Mouse (Mus musculus): ENCODE data around the gene Zfp948. TPM values are rescaled to one million over a fixed set of nuclear protein-coding genes. Genes with fewer than 3 reads are reported as not detected.
A peak's percentile ranks its signal among the peaks of the same experiment; 100 is the strongest.

Zfp948 gene
- polyA plus RNA-seq, 1 experiment from 2014 or later: 23.0 TPM

DNA sequence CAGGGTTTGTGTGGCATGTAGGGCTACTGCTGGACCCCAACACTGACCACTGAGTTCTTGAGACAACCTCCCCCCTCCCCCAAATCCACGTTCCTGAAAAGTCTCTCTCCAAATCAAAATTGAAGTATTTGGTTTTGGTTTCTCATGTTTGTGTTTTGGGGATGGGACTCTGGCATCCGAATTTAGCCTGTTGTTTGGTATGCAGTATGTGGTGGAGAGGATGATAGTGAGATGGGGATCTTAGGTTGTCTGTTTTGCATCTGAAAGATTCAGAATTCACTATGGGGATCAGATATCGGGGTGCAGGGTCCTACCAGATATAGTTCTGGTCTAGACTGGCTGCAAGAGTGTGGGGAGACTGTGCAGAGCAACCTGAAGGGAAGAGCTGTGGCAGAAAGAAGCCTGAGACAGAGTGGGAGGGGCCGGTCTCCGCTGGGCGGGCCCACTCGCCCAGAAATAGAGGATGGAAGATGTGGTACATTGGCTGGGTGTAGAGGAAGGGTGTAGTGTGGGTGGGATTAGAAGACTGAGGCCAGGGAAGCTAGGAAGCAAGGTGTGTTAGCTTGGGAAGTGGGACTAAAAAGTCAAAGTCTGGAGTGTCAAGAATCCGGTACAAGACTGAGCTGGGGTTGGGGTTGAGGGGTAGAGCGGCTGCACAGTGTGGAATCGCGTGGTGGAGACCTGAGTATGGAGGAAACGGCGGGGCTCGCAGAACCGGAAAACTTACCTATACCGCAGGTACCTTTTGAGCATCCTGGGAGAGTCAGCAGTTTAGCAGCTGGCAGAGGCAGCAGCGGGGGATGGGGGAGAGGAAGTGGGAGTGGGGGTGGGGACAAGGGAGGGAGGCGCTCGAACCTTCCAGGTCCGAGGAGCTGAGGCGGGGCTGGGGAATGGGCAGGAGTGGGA lies 31.5 kb upstream of the Zfp948 start, which contains the start of gene Zfp52:
Gene Zfp52, plus strand, starts transcription at position 444 of the 906 bp plus-strand sequence.
- Histone ChIP-seq H3K9ac (ENCODE audit: low read length) (peak within 1 kb of the TSS; percentile 64), H3K27me3 (replicated peaks; ENCODE audit: control insufficient read depth, insufficient read depth, low read length) (no peaks in the 10 kb centered on the region), H3K4me2 (ENCODE audit: low read length) (peak within 1 kb of the TSS; percentile 66), H3K9me3 (replicated peaks; ENCODE audit: control insufficient read depth, low read length) (no peaks in the 10 kb centered on the region), H3K4me3 (ENCODE audit: low read depth, low read length) (peak within 1 kb of the TSS; percentile 38), H3K27ac (ENCODE audit: low read depth, low read length) (no peak within 1 kb of the TSS), H3K4me1 (ENCODE audit: control insufficient read depth, insufficient read depth, low read length) (peaks cover 2% of the 10 kb centered on the region; the same call in 1 of the 2 replicates), H3K36me3 (ENCODE audit: control insufficient read depth, insufficient read depth, low read length) (no peaks in the 10 kb centered on the region)
- ATAC-seq (peak; percentile 51), DNase-seq (ENCODE audit: low spot score) (peak; percentile 28)
- WGBS: 5% methylated on average over 21 of the region's 21 CpGs

GRCm38 (mm10) chr17:21536096-21536495 lies 30.7 kb upstream of the Zfp948 start:
- peak overlapping the region; percentile 64 for H3K9ac ChIP-seq (ENCODE audit: low read length)
- H3K27ac ChIP-seq (ENCODE audit: low read depth, low read length): no peak overlapping the region
- H3K36me3 ChIP-seq (ENCODE audit: control insufficient read depth, insufficient read depth, low read length): no peaks in the 10 kb centered on the region
- DNase-seq (ENCODE audit: low spot score): no peak
- no peaks in the 10 kb centered on the region for H3K27me3 ChIP-seq (replicated peaks; ENCODE audit: control insufficient read depth, insufficient read depth, low read length)
- H3K4me1 ChIP-seq (ENCODE audit: control insufficient read depth, insufficient read depth, low read length): peaks cover 2% of the 10 kb centered on the region; the same call in 1 of the 2 replicates
- H3K9me3 ChIP-seq (replicated peaks; ENCODE audit: control insufficient read depth, low read length): no peaks in the 10 kb centered on the region
- ATAC-seq: no peak
- H3K4me3 ChIP-seq (ENCODE audit: low read depth, low read length): peak overlapping the region; percentile 38
- H3K4me2 ChIP-seq (ENCODE audit: low read length): peak overlapping the region; percentile 66
- 38% methylated on average over 7 of the region's 7 CpGs for WGBS

DNA sequence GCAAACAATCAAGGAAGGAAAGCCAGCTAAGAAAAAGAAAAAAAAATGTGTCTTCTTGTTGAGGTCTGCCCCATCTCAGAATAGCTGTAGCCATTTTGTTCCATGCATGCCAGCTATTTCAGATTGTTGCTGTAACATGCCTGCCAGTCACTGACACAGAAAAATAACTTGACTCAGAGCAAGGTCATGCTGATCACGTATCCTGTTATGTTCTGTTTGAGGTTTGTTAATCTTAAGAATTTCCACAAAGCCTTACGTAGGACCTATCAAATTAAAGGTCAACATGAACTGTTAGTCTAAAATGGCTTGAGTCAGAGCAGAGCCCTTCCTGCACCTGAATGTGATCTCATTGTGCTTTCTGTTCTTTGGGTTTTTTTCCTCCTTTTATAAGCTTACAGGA lies 30.1 kb upstream of the Zfp948 start:
- ATAC-seq (no peak), DNase-seq (ENCODE audit: low spot score) (no peak)
- Histone ChIP-seq H3K27ac (ENCODE audit: low read depth, low read length) (no peak overlapping the region), H3K4me1 (ENCODE audit: control insufficient read depth, insufficient read depth, low read length) (no peaks in the 10 kb centered on the region; the same call in 1 of the 2 replicates), H3K4me3 (ENCODE audit: low read depth, low read length) (no peak overlapping the region), H3K36me3 (ENCODE audit: control insufficient read depth, insufficient read depth, low read length) (no peaks in the 10 kb centered on the region), H3K9me3 (replicated peaks; ENCODE audit: control insufficient read depth, low read length) (no peaks in the 10 kb centered on the region), H3K4me2 (ENCODE audit: low read length) (no peak overlapping the region), H3K9ac (ENCODE audit: low read length) (no peak overlapping the region), H3K27me3 (replicated peaks; ENCODE audit: control insufficient read depth, insufficient read depth, low read length) (no peaks in the 10 kb centered on the region)
- 90% methylated on average over 2 of the region's 2 CpGs for WGBS

GRCm38 (mm10) chr17:21557831-21558230 lies 9.0 kb upstream of the Zfp948 start:
- WGBS: 88% methylated on average over 2 of the region's 2 CpGs
- Histone ChIP-seq H3K27ac (ENCODE audit: low read depth, low read length) (no peak overlapping the region), H3K9me3 (replicated peaks; ENCODE audit: control insufficient read depth, low read length) (no peaks in the 10 kb centered on the region)

DNA sequence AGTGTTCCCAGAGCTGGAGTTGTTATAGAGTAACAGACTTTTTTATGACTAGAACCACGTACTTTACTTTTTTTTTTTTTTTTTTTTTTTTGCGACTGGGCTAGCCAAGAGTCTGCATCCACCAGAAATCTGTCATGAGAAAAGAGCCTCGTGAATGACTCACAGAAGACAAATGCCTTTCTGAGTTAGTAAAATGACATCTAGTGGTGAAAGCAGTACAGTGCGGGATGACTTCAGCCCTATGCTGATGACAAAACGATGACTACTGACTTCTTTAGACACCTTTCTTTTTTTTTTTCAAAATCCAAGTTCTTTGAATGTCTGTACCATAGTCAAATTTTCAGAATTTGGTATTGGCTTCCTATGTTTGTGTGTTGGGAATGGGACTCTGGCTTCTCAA lies 588 bp upstream of the Zfp948 start:
- peak; percentile 80 for ATAC-seq
- WGBS: 13% methylated on average over 5 of the region's 5 CpGs
- DNase-seq (ENCODE audit: low spot score): peak; percentile 90
- Histone ChIP-seq H3K9me3 (replicated peaks; ENCODE audit: control insufficient read depth, low read length) (no peaks in the 10 kb centered on the region), H3K27me3 (replicated peaks; ENCODE audit: control insufficient read depth, insufficient read depth, low read length) (no peaks in the 10 kb centered on the region), H3K4me2 (ENCODE audit: low read length) (peak overlapping the region; percentile 55), H3K9ac (ENCODE audit: low read length) (peak overlapping the region; percentile 71), H3K4me1 (ENCODE audit: control insufficient read depth, insufficient read depth, low read length) (peaks cover 8% of the 10 kb centered on the region; the same call in 1 of the 2 replicates), H3K4me3 (ENCODE audit: low read depth, low read length) (peak overlapping the region; percentile 62), H3K27ac (ENCODE audit: low read depth, low read length) (peak overlapping the region; percentile 91), H3K36me3 (ENCODE audit: control insufficient read depth, insufficient read depth, low read length) (no peaks in the 10 kb centered on the region)

More at GRCm38 (mm10) chr17:21557831-21558230, 9.0 kb upstream of the Zfp948 start:
- H3K27me3 ChIP-seq (replicated peaks; ENCODE audit: control insufficient read depth, insufficient read depth, low read length): no peaks in the 10 kb centered on the region
- H3K4me2 ChIP-seq (ENCODE audit: low read length): no peak overlapping the region
- no peak overlapping the region for H3K9ac ChIP-seq (ENCODE audit: low read length)
- no peaks in the 10 kb centered on the region for H3K36me3 ChIP-seq (ENCODE audit: control insufficient read depth, insufficient read depth, low read length)
- H3K4me1 ChIP-seq (ENCODE audit: control insufficient read depth, insufficient read depth, low read length): no peaks in the 10 kb centered on the region
- DNase-seq (ENCODE audit: low spot score): no peak
- ATAC-seq: no peak
- no peak overlapping the region for H3K4me3 ChIP-seq (ENCODE audit: low read depth, low read length)

DNA sequence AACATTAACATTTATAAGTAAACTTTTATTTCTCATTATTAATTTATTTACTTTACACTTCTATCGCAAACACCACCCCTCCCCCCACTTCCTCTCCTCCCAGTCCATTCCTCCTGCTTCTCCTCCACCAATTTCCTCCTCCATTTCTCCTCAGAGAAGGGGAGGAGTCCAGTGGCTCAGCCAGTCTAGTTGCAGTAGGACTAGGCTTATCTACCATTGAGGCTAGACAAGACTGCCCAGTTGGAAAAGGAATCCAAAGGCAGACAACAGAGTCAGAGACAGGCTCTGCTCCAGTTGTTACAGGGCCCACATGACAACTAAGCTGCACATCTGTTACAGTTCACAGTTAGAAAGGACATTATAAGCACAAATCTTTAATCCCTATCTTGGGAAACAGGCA lies 888 bp downstream of the Zfp948 start:
- no peak overlapping the region; the same call in 1 of the 2 replicates for H3K9ac ChIP-seq (ENCODE audit: low read length)
- H3K9me3 ChIP-seq (replicated peaks; ENCODE audit: control insufficient read depth, low read length): no peaks in the 10 kb centered on the region

DNA sequence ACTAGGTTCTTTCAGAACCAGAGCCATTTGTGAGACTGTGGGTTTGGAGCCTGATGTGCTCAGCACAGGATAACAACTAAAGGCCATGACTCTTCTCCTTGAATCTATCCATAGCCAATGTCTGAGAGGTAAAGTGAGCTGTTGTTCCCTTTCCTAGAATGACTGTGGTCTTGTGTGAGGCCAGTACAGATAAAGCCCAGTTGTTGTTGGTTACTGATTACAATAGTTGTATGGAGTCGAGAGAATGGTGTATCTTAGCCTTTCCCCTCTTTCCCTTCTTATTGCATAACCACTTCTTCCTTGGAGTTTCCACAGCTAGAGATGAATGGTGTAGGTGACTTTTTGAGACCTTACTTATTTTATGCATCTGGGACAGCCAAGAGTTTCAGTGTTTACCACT lies 12.3 kb downstream of the Zfp948 start:
- Histone ChIP-seq H3K4me1 (ENCODE audit: control insufficient read depth, insufficient read depth, low read length) (no peaks in the 10 kb centered on the region), H3K27ac (ENCODE audit: low read depth, low read length) (no peak overlapping the region), H3K27me3 (replicated peaks; ENCODE audit: control insufficient read depth, insufficient read depth, low read length) (no peaks in the 10 kb centered on the region), H3K4me3 (ENCODE audit: low read depth, low read length) (no peak overlapping the region), H3K36me3 (ENCODE audit: control insufficient read depth, insufficient read depth, low read length) (peaks cover 24% of the 10 kb centered on the region), H3K9ac (ENCODE audit: low read length) (no peak overlapping the region), H3K4me2 (ENCODE audit: low read length) (no peak overlapping the region), H3K9me3 (replicated peaks; ENCODE audit: control insufficient read depth, low read length) (no peaks in the 10 kb centered on the region)
- DNase-seq (ENCODE audit: low spot score): no peak
- WGBS: 86% methylated on average over 1 of the region's 1 CpGs
- no peak for ATAC-seq

More for the DNA sequence above, 888 bp downstream of the Zfp948 start:
- Histone ChIP-seq H3K4me1 (ENCODE audit: control insufficient read depth, insufficient read depth, low read length) (peaks cover 8% of the 10 kb centered on the region; the same call in 1 of the 2 replicates), H3K27ac (ENCODE audit: low read depth, low read length) (no peak overlapping the region), H3K36me3 (ENCODE audit: control insufficient read depth, insufficient read depth, low read length) (0 out of 2 replicates have a peak, but pooled peaks cover 2% of the 10 kb centered on the region), H3K27me3 (replicated peaks; ENCODE audit: control insufficient read depth, insufficient read depth, low read length) (no peaks in the 10 kb centered on the region), H3K4me2 (ENCODE audit: low read length) (peak overlapping the region; percentile 55), H3K4me3 (ENCODE audit: low read depth, low read length) (peak overlapping the region; percentile 62)
- peak; percentile 27 for DNase-seq (ENCODE audit: low spot score)
- no peak for ATAC-seq
- 67% methylated on average over 1 of the region's 1 CpGs for WGBS

DNA sequence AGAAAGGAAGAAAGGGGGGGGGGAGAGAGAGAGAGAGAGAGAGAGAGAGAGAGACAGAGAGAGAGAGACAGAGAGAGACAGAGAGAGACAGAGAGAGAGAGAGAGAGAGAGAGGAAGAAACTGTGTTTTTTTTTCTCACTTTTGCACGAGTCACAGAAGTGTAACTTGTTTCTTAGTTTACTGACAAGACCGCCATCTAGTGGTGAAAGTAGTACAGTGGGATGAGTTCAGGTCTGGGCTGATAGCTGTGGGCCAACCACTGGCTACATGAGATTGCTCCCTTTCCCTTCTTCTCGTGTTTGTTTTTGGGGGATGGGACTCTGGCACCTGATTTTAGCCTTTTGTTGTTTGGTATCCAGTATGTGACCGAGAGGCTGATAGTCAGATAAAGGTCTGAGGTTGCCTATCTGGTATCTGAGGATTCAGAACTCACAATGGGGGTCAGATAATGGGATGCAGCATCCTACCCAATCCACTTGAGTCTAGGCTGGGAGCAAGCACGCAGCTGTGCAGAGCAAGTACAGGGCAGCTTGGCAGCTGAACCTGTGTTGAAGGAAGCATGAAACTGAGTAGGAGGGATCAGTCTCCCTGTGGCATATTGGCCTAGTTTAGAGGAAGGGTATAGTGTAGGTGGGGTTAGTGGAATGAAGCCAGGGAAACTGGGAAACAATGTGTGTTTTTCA lies 12.8 kb downstream of the Zfp948 start:
- no peak overlapping the region for H3K4me2 ChIP-seq (ENCODE audit: low read length)
- no peaks in the 10 kb centered on the region for H3K9me3 ChIP-seq (replicated peaks; ENCODE audit: control insufficient read depth, low read length)
- peaks cover 23% of the 10 kb centered on the region for H3K36me3 ChIP-seq (ENCODE audit: control insufficient read depth, insufficient read depth, low read length)
- H3K4me3 ChIP-seq (ENCODE audit: low read depth, low read length): no peak overlapping the region
- DNase-seq (ENCODE audit: low spot score) (peak; percentile 79), ATAC-seq (peak; percentile 67)
- no peaks in the 10 kb centered on the region for H3K4me1 ChIP-seq (ENCODE audit: control insufficient read depth, insufficient read depth, low read length)
- no peak overlapping the region for H3K9ac ChIP-seq (ENCODE audit: low read length)
- WGBS: 28% methylated on average over 5 of the region's 5 CpGs
- no peaks in the 10 kb centered on the region for H3K27me3 ChIP-seq (replicated peaks; ENCODE audit: control insufficient read depth, insufficient read depth, low read length)
- no peak overlapping the region for H3K27ac ChIP-seq (ENCODE audit: low read depth, low read length)
